Mouse (Mus musculus) heart, adult 2 months (tissue): ENCODE results near the gene Gm11027. TPM values are rescaled to one million over a fixed set of nuclear protein-coding genes. Genes with fewer than 3 reads are reported as not detected.

Source experiments
- DNase-seq, 2 experiments: peaks; one replicate each; pipeline ENCODE4 v3.0.0; 2021
- H3K27ac ChIP-seq: fragments of 200-600 bp; 2 replicates; pipeline ENCODE4 v1.8.1; 2022
- H3K27me3 ChIP-seq: fragments of 200-500 bp; 2 replicates; pipeline ENCODE4 v1.6.1; 2012; ENCODE audit warnings: mild to moderate bottlenecking, low read length, inconsistent platforms, mixed read lengths; ENCODE audit not compliant: control insufficient read depth, insufficient read depth
- H3K36me3 ChIP-seq: fragments of 200-500 bp; 2 replicates; pipeline ENCODE4 v1.6.1; 2012; ENCODE audit warnings: low read length, inconsistent platforms; ENCODE audit not compliant: control insufficient read depth, insufficient read depth
- H3K4me1 ChIP-seq: fragments of 200-500 bp; 2 replicates; pipeline ENCODE4 v1.6.1; 2011; ENCODE audit warnings: low read length; ENCODE audit not compliant: control insufficient read depth, insufficient read depth
- H3K4me3 ChIP-seq: fragments of 200-600 bp; 2 replicates; pipeline ENCODE4 v1.8.1; 2022
- H3K79me2 ChIP-seq: fragments of 200-500 bp; replicated peaks from 2 replicates; pipeline ENCODE4 v1.6.1; 2012; ENCODE audit warnings: mild to moderate bottlenecking, inconsistent platforms, low read length, moderate library complexity, mixed read lengths; ENCODE audit not compliant: control insufficient read depth, insufficient read depth
- H3K9ac ChIP-seq: fragments of 200-500 bp; 2 replicates; pipeline ENCODE4 v1.6.1; 2012; ENCODE audit warnings: low read depth, mild to moderate bottlenecking, control low read depth, inconsistent platforms, low read length, mixed read lengths
- CTCF ChIP-seq: fragments of 200-600 bp; IDR thresholded peaks from 2 replicates; pipeline ENCODE4 v1.8.1; 2022; ENCODE audit warnings: antibody characterized with exemption, mild to moderate bottlenecking, moderate library complexity
- EP300 ChIP-seq: fragments of 200-500 bp; IDR thresholded peaks from 2 replicates; pipeline ENCODE4 v1.6.1; 2011; ENCODE audit warnings: low read depth, low read length, control low read depth; ENCODE audit not compliant: insufficient read depth
- POLR2A ChIP-seq: fragments of 200-500 bp; IDR thresholded peaks from 2 replicates; pipeline ENCODE4 v1.6.1; 2011; ENCODE audit warnings: mild to moderate bottlenecking, low read depth, low read length, control low read depth; ENCODE audit not compliant: insufficient read depth
- WGBS: fragments of 180-500 bp; shearing (Covaris S2); methylation state at CpG from one replicate; pipeline ENCODE4 v1.1.7; 2018; 5-methylcytosine and 5-hydroxymethylcytosine counted together
- intact Hi-C: fragments of 180-260 bp; cut with DNase I; formaldehyde crosslinking; loops from one replicate; pipeline ENCODE4 v1.15.1; 2025
- polyA plus RNA-seq: library from polyadenylated mRNA; depleted of rRNA; stranded (reverse); fragments of >200 nt; gene quantifications from 2 replicates; pipeline ENCODE4 v1.2.3, GENCODE M21; 2012
- total RNA-seq, 2 experiments: library from RNA; stranded (reverse); gene quantifications; 2 replicates each; pipeline ENCODE4 v1.2.3; 2021

Gene Gm11027
- total and polyA plus RNA-seq, 3 experiments: not detected

GRCm38 (mm10) chr12:116236658-116237057 lies 38.5 kb upstream of the Gm11027 start:
- TF ChIP-seq CTCF (no peak), EP300 (no peak), POLR2A (no peak)
- H3K79me2 ChIP-seq: no peaks in the 10 kb centered on the region
- no peak overlapping the region for H3K27ac ChIP-seq
- no peak for DNase-seq
- H3K27me3 ChIP-seq: no peaks in the 10 kb centered on the region
- no peak overlapping the region for H3K4me3 ChIP-seq
- H3K4me1 ChIP-seq: peaks cover 2% of the 10 kb centered on the region
- 73% methylated on average over 3 of the region's 3 CpGs for WGBS
- no peak overlapping the region for H3K9ac ChIP-seq
- intact Hi-C loops: loop anchor here (5.0 kb wide), 1 partner anchor 386 kb away; no protein-coding TSS in a partner anchor
- peaks cover 3% of the 10 kb centered on the region; the same call in 1 of the 2 replicates for H3K36me3 ChIP-seq

- Histone ChIP-seq H3K36me3 (no peaks in the 10 kb centered on the region), H3K27me3 (no peaks in the 10 kb centered on the region), H3K9ac (no peak overlapping the region), H3K4me1 (no peaks in the 10 kb centered on the region), H3K27ac (no peak overlapping the region), H3K79me2 (no peaks in the 10 kb centered on the region), H3K4me3 (no peak overlapping the region)
- no peak for TF ChIP-seq EP300
- TF ChIP-seq POLR2A: no peak
- no peak for TF ChIP-seq CTCF
- intact Hi-C loops: loop anchor here (5.0 kb wide), 1 partner anchor 384 kb away; no protein-coding TSS in a partner anchor
- DNase-seq: no peak
Observed at GRCm38 (mm10) chr12:116238370-116238769, 36.8 kb upstream of the Gm11027 start.

GRCm38 (mm10) chr12:116238803-116239202 lies 36.4 kb upstream of the Gm11027 start:
- intact Hi-C loops: loop anchor here (5.0 kb wide), 1 partner anchor 383 kb away; no protein-coding TSS in a partner anchor
- Histone ChIP-seq H3K9ac (no peak overlapping the region), H3K4me1 (no peaks in the 10 kb centered on the region), H3K4me3 (no peak overlapping the region), H3K27me3 (no peaks in the 10 kb centered on the region), H3K27ac (no peak overlapping the region), H3K36me3 (no peaks in the 10 kb centered on the region), H3K79me2 (no peaks in the 10 kb centered on the region)
- WGBS: 80% methylated on average over 3 of the region's 3 CpGs
- DNase-seq: no peak
- no peak for TF ChIP-seq EP300

- no peak overlapping the region for H3K4me3 ChIP-seq
- H3K9ac ChIP-seq: no peak overlapping the region
- H3K4me1 ChIP-seq: no peaks in the 10 kb centered on the region
- H3K79me2 ChIP-seq: no peaks in the 10 kb centered on the region
- H3K36me3 ChIP-seq: no peaks in the 10 kb centered on the region
- no peak for DNase-seq
- 81% methylated on average over 1 of the region's 1 CpGs for WGBS
- intact Hi-C loops: no loop called here
- TF ChIP-seq POLR2A: no peak
- no peak for TF ChIP-seq CTCF
- TF ChIP-seq EP300: no peak
- no peaks in the 10 kb centered on the region for H3K27me3 ChIP-seq
- H3K27ac ChIP-seq: no peak overlapping the region
Observed at GRCm38 (mm10) chr12:116244601-116245000, 30.6 kb upstream of the Gm11027 start.

GRCm38 (mm10) chr12:116254652-116255051 lies 20.5 kb upstream of the Gm11027 start:
- no peak for DNase-seq
- no peak overlapping the region for H3K27ac ChIP-seq
- no peak for TF ChIP-seq EP300
- TF ChIP-seq CTCF: no peak
- TF ChIP-seq POLR2A: no peak
- no peaks in the 10 kb centered on the region for H3K36me3 ChIP-seq
- H3K79me2 ChIP-seq: no peaks in the 10 kb centered on the region
- intact Hi-C loops: no loop called here
- H3K27me3 ChIP-seq: no peaks in the 10 kb centered on the region
- WGBS: 30% methylated on average over 8 of the region's 8 CpGs
- H3K9ac ChIP-seq: no peak overlapping the region
- H3K4me1 ChIP-seq: no peaks in the 10 kb centered on the region
- no peak overlapping the region for H3K4me3 ChIP-seq

GRCm38 (mm10) chr12:116255636-116256035 lies 19.6 kb upstream of the Gm11027 start:
- no peak for TF ChIP-seq CTCF
- TF ChIP-seq EP300: no peak
- TF ChIP-seq POLR2A: no peak
- Histone ChIP-seq H3K36me3 (no peaks in the 10 kb centered on the region), H3K79me2 (no peaks in the 10 kb centered on the region), H3K27ac (no peak overlapping the region), H3K9ac (no peak overlapping the region), H3K4me3 (no peak overlapping the region), H3K27me3 (no peaks in the 10 kb centered on the region), H3K4me1 (no peaks in the 10 kb centered on the region)
- DNase-seq: no peak
- WGBS: 85% methylated on average over 11 of the region's 11 CpGs
- intact Hi-C loops: no loop called here

GRCm38 (mm10) chr12:116258321-116258720 lies 16.9 kb upstream of the Gm11027 start:
- DNase-seq: no peak
- Histone ChIP-seq H3K27me3 (no peaks in the 10 kb centered on the region), H3K4me3 (no peak overlapping the region), H3K4me1 (no peaks in the 10 kb centered on the region), H3K9ac (no peak overlapping the region), H3K27ac (no peak overlapping the region), H3K79me2 (no peaks in the 10 kb centered on the region), H3K36me3 (peaks cover 2% of the 10 kb centered on the region; the same call in 1 of the 2 replicates)
- TF ChIP-seq POLR2A (no peak), CTCF (no peak), EP300 (no peak)
- 79% methylated on average over 2 of the region's 2 CpGs for WGBS
- intact Hi-C loops: no loop called here
